Mouse (Mus musculus): ENCODE measurements around the gene Wdr4. TPM values are rescaled to one million over a fixed set of nuclear protein-coding genes. Genes with fewer than 3 reads are reported as not detected.
"Not testable (repeated sequence)": the region's sequence is repeated elsewhere in the genome, so short reads cannot be mapped to it uniquely, and the experiment has no call there.

Wdr4 gene
- polyA plus RNA-seq, 3 experiments from 2014 or later = 11.4 to 17.7 (median 17.7) TPM

GRCm38 (mm10) chr17:31535358-31535757, 15.6 kb upstream of the Wdr4 start:
- no peak for ATAC-seq

GRCm38 (mm10) chr17:31532331-31532730, 12.6 kb upstream of the Wdr4 start:
- not testable (repeated sequence) for ATAC-seq

GRCm38 (mm10) chr17:31531441-31532158, 11.8 kb upstream of the Wdr4 start:
- ATAC-seq = no peak

GRCm38 (mm10) chr17:31529314-31529713, 9.5 kb upstream of the Wdr4 start:
- ATAC-seq = no peak

- no peak for ATAC-seq
Observed at GRCm38 (mm10) chr17:31525816-31526215, 6.0 kb upstream of the Wdr4 start.

DNA sequence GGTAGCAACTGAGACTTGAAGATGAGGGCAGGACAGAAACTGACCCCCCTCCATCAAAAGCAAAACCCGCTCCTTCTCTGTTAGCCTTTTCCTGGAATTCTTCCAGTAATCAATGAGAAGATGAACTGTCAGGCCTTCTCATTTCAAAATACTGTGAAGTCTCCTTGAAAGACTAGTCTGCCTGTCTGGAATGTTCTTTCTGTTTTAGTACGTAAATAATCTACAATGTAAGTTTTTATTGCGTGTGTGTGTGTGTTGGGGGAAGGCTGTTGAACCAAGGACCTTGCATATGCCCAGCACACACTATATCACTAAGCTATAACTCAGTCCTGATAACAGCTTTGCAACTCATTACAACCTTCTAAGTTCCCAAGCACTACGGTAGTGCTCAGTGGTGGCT, 5.3 kb upstream of the Wdr4 start:
- no peak for ATAC-seq

- ATAC-seq = no peak
Observed at GRCm38 (mm10) chr17:31521948-31522347, 2.2 kb upstream of the Wdr4 start.

DNA sequence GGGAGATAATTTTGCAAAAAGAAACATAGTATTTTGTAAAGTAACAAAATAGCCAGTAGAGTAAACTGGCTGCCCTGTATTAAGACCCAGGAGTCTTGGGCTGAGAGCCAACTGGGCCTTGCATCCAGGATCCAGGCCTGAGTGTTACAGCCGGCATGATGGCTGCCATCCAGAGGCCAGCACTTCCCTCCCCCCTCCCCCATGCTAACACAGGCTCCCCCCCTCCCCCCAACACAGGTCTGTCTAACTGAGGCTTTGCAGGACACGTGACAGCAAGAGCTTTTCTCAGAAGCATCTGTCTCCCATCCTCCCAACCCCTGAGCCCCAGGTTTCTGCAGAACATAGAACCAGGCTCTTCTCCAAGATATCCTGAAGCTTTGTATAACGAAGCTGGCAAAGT, 1.1 kb upstream of the Wdr4 start:
- no peak for ATAC-seq

DNA sequence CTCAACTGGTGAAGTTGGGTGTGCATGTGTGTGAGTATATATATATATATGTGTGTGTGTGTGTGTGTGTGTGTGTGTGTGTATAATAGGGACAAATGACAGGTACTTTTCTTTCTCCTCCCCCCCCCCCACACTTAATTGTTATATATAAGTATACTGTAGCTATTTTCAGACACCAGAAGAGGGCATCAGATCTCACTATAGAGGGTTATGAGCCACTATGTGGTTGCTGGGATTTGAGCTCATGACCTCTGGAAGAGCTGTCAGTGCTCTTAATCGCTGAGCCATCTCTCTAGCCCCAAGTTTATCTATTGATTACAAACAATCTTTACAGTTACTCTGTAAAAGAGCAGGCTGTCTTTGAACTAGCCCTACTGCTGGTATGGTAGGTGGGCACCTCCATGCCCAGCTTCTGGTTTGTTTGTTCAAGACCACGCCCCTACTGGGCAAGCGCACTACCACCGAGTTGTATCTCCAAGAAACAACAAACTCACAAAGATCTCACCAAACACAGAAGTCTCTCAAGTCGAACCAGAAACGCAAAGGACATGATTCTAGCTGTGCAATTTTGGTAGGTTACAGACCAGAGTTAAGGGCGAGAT, 335 bp downstream of the Wdr4 start:
- ATAC-seq = peak; percentile 18

DNA sequence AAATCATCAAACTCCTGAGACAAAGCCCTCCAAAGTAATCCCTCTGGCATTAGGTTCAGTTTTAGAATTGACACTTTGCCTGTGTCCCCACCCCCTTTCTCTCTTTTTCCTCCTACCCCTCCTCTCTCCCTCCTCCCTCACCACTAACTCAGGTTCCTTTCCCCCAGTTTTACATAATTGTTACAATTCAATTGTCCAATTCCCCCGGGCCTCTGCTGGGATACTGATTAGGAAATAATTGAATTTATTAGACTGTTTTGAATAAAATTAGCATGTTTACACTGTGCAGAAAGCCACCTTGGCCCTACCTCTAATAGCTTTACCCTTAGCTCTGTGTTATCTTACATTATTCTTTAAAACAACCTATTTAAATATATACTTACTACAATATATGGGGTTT, 5.1 kb downstream of the Wdr4 start:
- ATAC-seq = no peak

GRCm38 (mm10) chr17:31512593-31512992, 7.2 kb downstream of the Wdr4 start:
- no peak for ATAC-seq

GRCm38 (mm10) chr17:31511792-31512495, 7.8 kb downstream of the Wdr4 start:
- ATAC-seq = peak; percentile 91

- ATAC-seq = no peak
Observed at GRCm38 (mm10) chr17:31510944-31511343, 8.8 kb downstream of the Wdr4 start.

DNA sequence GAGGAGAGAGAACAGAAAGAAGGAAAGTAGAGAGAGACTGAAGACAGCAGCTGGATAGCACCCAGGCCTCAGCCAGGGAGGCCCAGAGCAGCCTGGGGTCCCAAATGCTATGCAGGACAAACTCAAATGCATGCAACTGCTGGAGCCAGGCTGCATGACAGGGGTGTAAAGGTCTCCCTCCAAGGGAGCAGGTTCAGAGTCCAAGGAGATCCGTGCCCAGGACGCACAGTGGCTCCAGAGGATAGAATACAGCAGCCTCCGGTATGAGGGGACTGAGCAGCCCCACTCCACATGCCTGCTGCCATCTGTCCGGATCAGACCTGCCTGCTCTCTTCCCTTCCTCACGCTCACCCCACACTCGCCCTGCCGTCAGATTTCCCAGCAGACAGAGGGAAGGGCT, 13.5 kb downstream of the Wdr4 start:
- no peak for ATAC-seq

GRCm38 (mm10) chr17:31505013-31505412, 14.8 kb downstream of the Wdr4 start:
- no peak for ATAC-seq

GRCm38 (mm10) chr17:31503936-31504335, 15.8 kb downstream of the Wdr4 start:
- no peak for ATAC-seq

- no peak for ATAC-seq
Observed at GRCm38 (mm10) chr17:31503337-31503736, 16.4 kb downstream of the Wdr4 start.

- no peak for ATAC-seq
Observed at GRCm38 (mm10) chr17:31502261-31502927, 17.4 kb downstream of the Wdr4 start.

DNA sequence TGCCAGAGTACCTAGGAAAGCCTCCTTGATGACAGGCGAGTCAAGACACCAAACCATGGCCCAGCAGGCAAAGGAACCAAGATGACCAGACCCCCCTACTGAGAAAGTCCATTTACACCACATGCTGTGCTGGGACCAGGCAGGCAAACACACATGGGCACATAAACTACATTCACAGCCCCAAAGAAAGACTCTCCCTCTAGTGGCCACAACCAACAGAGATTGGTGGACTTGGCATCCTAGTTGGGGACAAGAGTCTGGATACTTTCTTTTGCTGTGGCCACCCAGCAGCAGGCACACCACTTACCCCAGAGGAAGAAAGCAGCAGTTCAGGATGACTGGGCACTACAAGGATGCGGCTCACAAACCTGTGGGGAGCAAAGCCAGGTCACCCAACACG, 18.9 kb downstream of the Wdr4 start:
- no peak for ATAC-seq

GRCm38 (mm10) chr17:31500416-31500815, 19.4 kb downstream of the Wdr4 start:
- no peak for ATAC-seq

DNA sequence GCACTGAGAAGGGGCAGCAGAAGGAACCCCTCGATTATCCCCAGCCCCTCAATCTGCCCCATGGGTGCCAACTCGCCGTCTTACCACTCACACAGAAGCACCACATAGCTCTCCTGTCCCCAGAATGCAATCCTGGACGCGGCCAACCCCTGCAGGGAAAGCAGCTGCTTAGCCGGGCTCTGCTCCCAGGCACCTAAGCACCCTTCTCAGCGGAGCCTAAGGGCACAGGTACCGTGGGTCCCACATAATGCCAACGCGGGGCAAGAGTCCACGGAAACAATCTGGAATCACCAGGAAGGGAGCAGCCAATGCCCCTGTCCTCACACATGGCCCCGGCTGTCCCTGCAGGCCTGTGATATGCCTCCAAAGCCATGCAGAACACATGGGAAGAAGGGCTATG, 20.1 kb downstream of the Wdr4 start:
- no peak for ATAC-seq

- no peak for ATAC-seq
Observed at GRCm38 (mm10) chr17:31497726-31498125, 22.1 kb downstream of the Wdr4 start.

- no peak for ATAC-seq
Observed at GRCm38 (mm10) chr17:31494989-31495388, 24.8 kb downstream of the Wdr4 start.
